Mouse (Mus musculus): ENCODE data around the gene Sdr42e1. TPM values are rescaled to one million over a fixed set of nuclear protein-coding genes. Genes with fewer than 3 reads are reported as not detected.
A peak's percentile ranks its signal among the peaks of the same experiment; 100 is the strongest.

The Sdr42e1 gene
- total RNA-seq, 1 experiment, result 1.7 TPM

DNA sequence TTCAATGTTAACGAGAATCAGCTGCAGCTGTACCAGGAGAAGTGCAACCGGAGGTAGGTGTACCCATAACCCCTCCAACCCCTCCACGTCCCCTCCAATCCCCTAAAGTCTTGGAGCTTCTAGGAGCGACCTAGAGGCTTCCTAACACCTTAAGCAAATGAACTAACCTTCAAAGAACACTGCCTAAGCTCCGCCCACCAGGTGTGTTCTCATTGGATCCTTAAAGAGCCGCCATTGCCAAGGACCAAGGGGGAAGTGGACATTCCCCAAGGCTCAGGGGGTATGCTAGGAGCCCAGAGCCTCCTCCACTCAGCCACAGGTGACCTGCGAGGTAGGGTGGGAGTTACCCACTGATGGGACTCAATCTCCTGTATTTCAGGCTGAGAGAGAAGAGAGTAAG, 39.1 kb downstream of the Sdr42e1 start:
- no peak for TF ChIP-seq HCFC1 (IDR thresholded peaks at IDR 0.05; ENCODE audit: borderline replicate concordance, insufficient read depth, low read length)
- TF ChIP-seq MAFK (IDR thresholded peaks at IDR 0.05; ENCODE audit: insufficient read depth, low read depth, low read length), result no peak
- no peak for TF ChIP-seq ZNF384 (IDR thresholded peaks at IDR 0.05; ENCODE audit: low read depth, low read length)
- TF ChIP-seq CHD2 (IDR thresholded peaks at IDR 0.05; ENCODE audit: low read depth, low read length), result no peak
- no peak for TF ChIP-seq ZC3H11A (IDR thresholded peaks at IDR 0.05; ENCODE audit: borderline replicate concordance, low read depth, low read length)

DNA sequence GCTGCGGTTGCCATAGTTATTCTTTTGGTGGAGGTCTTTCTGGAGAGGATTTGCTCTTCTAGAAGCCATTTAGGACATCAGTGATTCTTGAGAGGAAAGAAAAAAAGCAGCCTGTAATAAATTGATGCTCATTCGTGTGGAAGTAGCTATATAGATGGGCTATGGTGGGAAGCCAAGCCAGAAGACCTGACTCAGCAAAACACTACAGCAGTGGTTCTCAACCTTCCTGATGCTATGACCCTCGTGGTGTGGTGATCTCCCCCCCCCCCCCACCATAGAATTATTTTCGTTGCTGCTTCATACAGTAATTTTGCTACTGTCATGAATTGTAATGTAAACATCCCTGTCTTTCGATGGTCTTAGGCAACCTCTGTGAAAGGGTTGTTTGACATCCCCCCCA, 41.0 kb downstream of the Sdr42e1 start:
- no peak for TF ChIP-seq ZC3H11A (IDR thresholded peaks at IDR 0.05; ENCODE audit: borderline replicate concordance, low read depth, low read length)
- TF ChIP-seq HCFC1 (IDR thresholded peaks at IDR 0.05; ENCODE audit: borderline replicate concordance, insufficient read depth, low read length), result no peak
- peak; percentile 70 for TF ChIP-seq MAFK (IDR thresholded peaks at IDR 0.05; ENCODE audit: insufficient read depth, low read depth, low read length)
- in situ Hi-C loops (cut with MboI; ENCODE audit: low sequenced_read_pairs in 2 of 2, unreplicated experiment in 2 of 2), result no loop called here
- DNase-seq (ENCODE audit: low read depth, low spot score), result no peak
- H3K9ac ChIP-seq (ENCODE audit: insufficient read depth, low read depth, low read length, poor library complexity, severe bottlenecking), result no peak overlapping the region
- H3K4me3 ChIP-seq (ENCODE audit: insufficient read depth in 1 of 2, low read depth in 1 of 2, low read length in 2 of 2, poor library complexity in 1 of 2, severe bottlenecking in 1 of 2), result no peak overlapping the region
- no peaks in the 10 kb centered on the region; the same call in 1 of the 2 replicates for H3K36me3 ChIP-seq (ENCODE audit: control insufficient read depth, insufficient read depth, low read length, poor library complexity, severe bottlenecking)
- H3K9me3 ChIP-seq (ENCODE audit: control insufficient read depth, insufficient read depth, low read depth, low read length), result no peaks in the 10 kb centered on the region
- H3K4me1 ChIP-seq (ENCODE audit: control insufficient read depth in 2 of 2, insufficient read depth in 2 of 2, low read length in 2 of 2, poor library complexity in 1 of 2), result 0 out of 4 replicates have a peak, but pooled peaks cover 0 to 2% of the 10 kb centered on the region in 2 experiments
- H3K27ac ChIP-seq (ENCODE audit: insufficient read depth, low read depth, low read length, poor library complexity, severe bottlenecking), result no peak overlapping the region

More for the DNA sequence above, 39.1 kb downstream of the Sdr42e1 start:
- Histone ChIP-seq H3K9ac (ENCODE audit: insufficient read depth, low read depth, low read length, poor library complexity, severe bottlenecking) (no peak overlapping the region), H3K4me3 (ENCODE audit: insufficient read depth in 1 of 2, low read depth in 1 of 2, low read length in 2 of 2, poor library complexity in 1 of 2, severe bottlenecking in 1 of 2) (peak overlapping the region in 1 of 2 experiments; percentile 37; a peak in 2 of 4 replicates), H3K27ac (ENCODE audit: insufficient read depth, low read depth, low read length, poor library complexity, severe bottlenecking) (no peak overlapping the region), H3K9me3 (ENCODE audit: control insufficient read depth, insufficient read depth, low read depth, low read length) (no peaks in the 10 kb centered on the region), H3K4me1 (ENCODE audit: control insufficient read depth in 2 of 2, insufficient read depth in 2 of 2, low read length in 2 of 2, poor library complexity in 1 of 2) (0 out of 4 replicates have a peak, but pooled peaks cover 0 to 2% of the 10 kb centered on the region in 2 experiments), H3K36me3 (ENCODE audit: control insufficient read depth, insufficient read depth, low read length, poor library complexity, severe bottlenecking) (no peaks in the 10 kb centered on the region; the same call in 1 of the 2 replicates)
- no peak for DNase-seq (ENCODE audit: low read depth, low spot score)
- in situ Hi-C loops (cut with MboI; ENCODE audit: low sequenced_read_pairs in 2 of 2, unreplicated experiment in 2 of 2), result no loop called here

DNA sequence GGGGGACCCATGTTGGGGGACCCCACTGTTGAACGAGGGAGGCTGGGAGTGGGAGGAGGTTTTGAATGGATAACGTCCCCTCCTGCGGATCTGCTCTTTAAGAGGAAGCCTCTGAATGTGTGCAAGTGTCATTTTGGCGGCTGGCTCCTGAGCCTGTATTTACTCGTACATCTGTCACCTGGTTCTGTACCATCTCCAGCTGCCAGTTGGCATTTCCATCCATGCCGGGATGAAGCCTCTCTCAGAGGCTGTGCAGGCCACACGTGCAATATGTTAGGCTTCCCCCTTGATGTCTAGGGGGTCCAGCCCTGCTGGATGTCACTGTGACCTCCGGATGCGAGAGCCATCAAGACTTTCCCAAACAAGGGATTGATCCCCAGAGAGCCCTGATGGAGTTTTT, 46.4 kb downstream of the Sdr42e1 start:
- in situ Hi-C loops (cut with MboI; ENCODE audit: low sequenced_read_pairs in 2 of 2, unreplicated experiment in 2 of 2), result no loop called here
- no peaks in the 10 kb centered on the region for H3K9me3 ChIP-seq (ENCODE audit: control insufficient read depth, insufficient read depth, low read depth, low read length)
- H3K9ac ChIP-seq (ENCODE audit: insufficient read depth, low read depth, low read length, poor library complexity, severe bottlenecking), result no peak overlapping the region
- no peaks in the 10 kb centered on the region for H3K4me1 ChIP-seq (ENCODE audit: control insufficient read depth in 2 of 2, insufficient read depth in 2 of 2, low read length in 2 of 2, poor library complexity in 1 of 2)
- TF ChIP-seq HCFC1 (IDR thresholded peaks at IDR 0.05; ENCODE audit: borderline replicate concordance, insufficient read depth, low read length) (no peak), ZC3H11A (IDR thresholded peaks at IDR 0.05; ENCODE audit: borderline replicate concordance, low read depth, low read length) (no peak)
- H3K36me3 ChIP-seq (ENCODE audit: control insufficient read depth, insufficient read depth, low read length, poor library complexity, severe bottlenecking), result no peaks in the 10 kb centered on the region; the same call in 1 of the 2 replicates
- DNase-seq (ENCODE audit: low read depth, low spot score), result no peak
- no peak overlapping the region for H3K4me3 ChIP-seq (ENCODE audit: insufficient read depth in 1 of 2, low read depth in 1 of 2, low read length in 2 of 2, poor library complexity in 1 of 2, severe bottlenecking in 1 of 2)
- H3K27ac ChIP-seq (ENCODE audit: insufficient read depth, low read depth, low read length, poor library complexity, severe bottlenecking), result no peak overlapping the region

DNA sequence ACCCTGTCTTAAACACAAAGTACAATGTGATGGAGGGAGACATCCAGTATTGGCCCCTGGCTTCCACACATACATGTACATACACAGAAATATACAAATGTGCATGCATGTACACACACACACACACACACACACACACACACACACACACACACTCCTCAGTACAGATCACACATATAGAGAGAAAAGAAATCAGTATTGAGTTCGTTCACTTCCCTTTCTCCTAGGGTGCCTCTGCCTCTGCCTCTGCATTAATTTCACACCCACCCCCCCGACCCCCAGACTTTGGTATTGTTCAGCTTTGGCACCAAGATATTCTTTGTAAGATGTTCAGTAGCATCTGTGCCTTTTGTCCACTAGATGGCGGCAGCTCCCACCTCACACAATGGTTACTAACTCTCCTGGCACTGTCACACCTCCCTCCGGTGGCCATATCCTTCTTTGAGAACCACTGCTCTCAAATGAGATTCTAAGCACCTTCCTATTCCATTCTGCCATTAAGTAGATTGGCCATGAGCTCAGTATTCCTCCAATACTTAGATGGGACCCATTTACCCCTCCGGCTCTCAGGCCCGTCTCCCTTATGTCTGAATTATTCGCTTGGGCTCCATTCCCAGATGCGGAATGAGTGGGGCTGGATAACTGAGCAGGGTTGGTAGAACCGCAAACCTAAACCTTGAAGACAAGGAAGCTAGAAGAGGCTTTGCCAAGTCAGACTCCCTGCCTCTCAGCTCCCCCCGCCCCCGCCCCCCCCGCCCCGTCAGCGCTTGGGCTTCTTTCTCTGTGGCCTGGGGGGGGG, 47.2 kb downstream of the Sdr42e1 start:
- DNase-seq (ENCODE audit: low read depth, low spot score), result peak; percentile 60
- in situ Hi-C loops (cut with MboI; ENCODE audit: low sequenced_read_pairs in 2 of 2, unreplicated experiment in 2 of 2), result no loop called here
- TF ChIP-seq ZNF384 (IDR thresholded peaks at IDR 0.05; ENCODE audit: low read depth, low read length) (no peak), ZC3H11A (IDR thresholded peaks at IDR 0.05; ENCODE audit: borderline replicate concordance, low read depth, low read length) (0 out of 2 replicates have a peak, but pooled peaks have one; percentile 6)
- Histone ChIP-seq H3K36me3 (ENCODE audit: control insufficient read depth, insufficient read depth, low read length, poor library complexity, severe bottlenecking) (peaks cover 3% of the 10 kb centered on the region; the same call in 1 of the 2 replicates), H3K4me1 (ENCODE audit: control insufficient read depth in 2 of 2, insufficient read depth in 2 of 2, low read length in 2 of 2, poor library complexity in 1 of 2) (no peaks in the 10 kb centered on the region), H3K27ac (ENCODE audit: insufficient read depth, low read depth, low read length, poor library complexity, severe bottlenecking) (no peak overlapping the region), H3K9me3 (ENCODE audit: control insufficient read depth, insufficient read depth, low read depth, low read length) (no peaks in the 10 kb centered on the region), H3K9ac (ENCODE audit: insufficient read depth, low read depth, low read length, poor library complexity, severe bottlenecking) (no peak overlapping the region), H3K4me3 (ENCODE audit: insufficient read depth in 1 of 2, low read depth in 1 of 2, low read length in 2 of 2, poor library complexity in 1 of 2, severe bottlenecking in 1 of 2) (no peak overlapping the region)
